Comparison of ENCODE assay signal across 9 mouse cellular contexts in the genomic region with DNA sequence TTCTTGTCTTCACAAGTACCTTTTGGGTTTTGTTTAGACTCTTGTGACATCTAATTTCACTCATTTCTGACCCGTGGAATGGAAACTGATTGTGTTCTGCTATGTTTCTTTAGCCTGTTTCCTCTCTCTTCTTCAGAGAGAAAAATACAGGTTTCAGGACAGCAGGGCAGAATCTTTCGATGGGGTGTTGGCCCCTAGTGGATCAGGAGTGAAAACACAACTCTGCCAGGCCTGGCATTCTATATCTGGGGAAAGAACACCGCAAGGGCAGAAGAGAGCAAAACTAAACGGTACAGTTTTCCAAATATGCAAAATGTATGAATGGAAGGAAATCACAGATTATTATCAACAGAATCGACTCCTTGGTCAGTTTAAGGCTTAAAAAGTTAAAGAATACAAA. TPM values are rescaled to one million over a fixed set of nuclear protein-coding genes. Genes with fewer than 3 reads are reported as not detected.
DNase-seq lines count a peak whose midpoint lies in the region; ATAC-seq and TF ChIP-seq lines count a peak whose summit lies in the region.
"Had no signal": no experiment of that assay in that cellular context is flagged by ENCODE, and none has a peak within 500 bp of the region (broad histone marks: within the 10 kb centered on the region; RNA-seq: fewer than 3 reads in every experiment).

No protein-coding gene starts in this region.

- WGBS in cerebellum, adult 2 months = 14% methylated on average over 5 of the region's 5 CpGs
- 18% methylated on average over 5 of the region's 5 CpGs for WGBS in lung, postnatal 0 days

- no peaks in the 10 kb centered on the region for H3K27me3 ChIP-seq in cerebellum, adult 2 months (ENCODE audit: control insufficient read depth, insufficient read depth, low read length)
- H3K27me3 ChIP-seq in lung, postnatal 0 days (replicated peaks; ENCODE audit: insufficient read depth, low read length) = no peaks in the 10 kb centered on the region
- H3K27me3 ChIP-seq: limb, embryonic 13.5 days had no signal

- no peak overlapping the region for H3K9ac ChIP-seq in lung, postnatal 0 days (replicated peaks; ENCODE audit: low read depth)
- H3K9ac ChIP-seq: limb, embryonic 13.5 days had no signal

- no peak for TF ChIP-seq EP300 in lung, postnatal 0 days (IDR thresholded peaks at IDR 0.05)

- no peaks in the 10 kb centered on the region for H3K9me3 ChIP-seq in lung, postnatal 0 days (ENCODE audit: low read length)
- H3K9me3 ChIP-seq: limb, embryonic 13.5 days had no signal

- DNase-seq in cerebellum, adult 2 months = peak in 1 of 2 experiments; percentile 10
- DNase-seq in cerebellum, adult 11-12 months = no peak
- peak; percentile 7 to 31 for DNase-seq in layer of hippocampus, adult 2 months (ENCODE audit: low spot score in 2 of 2)
- DNase-seq in layer of hippocampus, adult 9-11 months = no peak
- peak; percentile 38 for DNase-seq in R1 (ENCODE audit: low read depth, low spot score)
- peak; percentile 32 for DNase-seq in lung, postnatal 0 days (ENCODE audit: low spot score)
- no peak for DNase-seq in layer of hippocampus, adult 8-10 months (ENCODE audit: low spot score in 2 of 2)

- H3K27ac ChIP-seq in cerebellum, adult 2 months (ENCODE audit: insufficient read depth, low read length) = no peak overlapping the region
- H3K27ac ChIP-seq in layer of hippocampus, adult 2 months = no peak overlapping the region
- no peak overlapping the region for H3K27ac ChIP-seq in lung, postnatal 0 days (ENCODE audit: low read length)
- H3K27ac ChIP-seq: limb, embryonic 13.5 days had no signal

- H3K4me3 ChIP-seq in cerebellum, adult 2 months (replicated peaks; ENCODE audit: insufficient read depth, low read depth, low read length) = no peak overlapping the region
- H3K4me3 ChIP-seq in layer of hippocampus, adult 2 months = no peak overlapping the region
- no peak overlapping the region for H3K4me3 ChIP-seq in lung, postnatal 0 days (ENCODE audit: low read depth, low read length)
- H3K4me3 ChIP-seq: limb, embryonic 13.5 days had no signal

- no peaks in the 10 kb centered on the region for H3K36me3 ChIP-seq in lung, postnatal 0 days (ENCODE audit: insufficient read depth, low read length)
- H3K36me3 ChIP-seq: limb, embryonic 13.5 days had no signal

- no peaks in the 10 kb centered on the region for H3K4me1 ChIP-seq in cerebellum, adult 2 months (ENCODE audit: control insufficient read depth, insufficient read depth, low read length)
- H3K4me1 ChIP-seq in lung, postnatal 0 days (ENCODE audit: insufficient read depth, low read depth, low read length) = no peaks in the 10 kb centered on the region

- peak; percentile 25; the same call in 1 of the 2 replicates for TF ChIP-seq CTCF in cerebellum, adult 2 months (IDR thresholded peaks at IDR 0.05; ENCODE audit: borderline replicate concordance, insufficient read depth, low read depth, low read length)
- peak; percentile 77 for TF ChIP-seq CTCF in layer of hippocampus, adult 2 months (conservative IDR thresholded peaks at IDR 0.05)
- peak; percentile 52 for TF ChIP-seq CTCF in lung, postnatal 0 days (IDR thresholded peaks at IDR 0.05)

- H3K4me2 ChIP-seq in lung, postnatal 0 days (replicated peaks; ENCODE audit: low read depth, low read length) = no peak overlapping the region
- H3K4me2 ChIP-seq: limb, embryonic 13.5 days had no signal

- ATAC-seq in lung, postnatal 0 days = no peak
- ATAC-seq in cerebellum, adult (ENCODE audit: insufficient number of reproducible peaks, low FRiP score, low TSS enrichment) = no peak

- TF ChIP-seq POLR2A in cerebellum, adult 2 months (IDR thresholded peaks at IDR 0.05; ENCODE audit: borderline replicate concordance, insufficient read depth, low read length) = no peak

RNA-seq across cellular contexts. Expression of a gene that starts 12.8 kb away (rescaled TPM):
- 0.32 and 0.49 TPM in 2 replicates for polyA plus RNA-seq in cerebellum, adult 2 months (2012; rRNA removed)
- under 1 TPM; 0.42 to 0.61 TPM for total RNA-seq in layer of hippocampus, adult 2 months (2021)
- polyA plus RNA-seq in lung, postnatal 0 days (2015; fragmentation: Nextera tagmentation; extraction: Ambion mirVana) = 2.6 and 2.9 TPM in 2 replicates
- 1 to 10 TPM in 1 of 4 experiments, under 1 TPM in 3; 0.45 to 1.4 (median 0.78) TPM for total RNA-seq in layer of hippocampus, adult 8-10 months (2022)

RNA-seq across cellular contexts. Expression of a gene that starts 52.6 kb away (rescaled TPM):
- polyA plus RNA-seq in cerebellum, adult 2 months (2012; rRNA removed) = not detected in 2 replicates
- not detected for total RNA-seq in layer of hippocampus, adult 2 months (2021)
- not detected in 2 replicates for polyA plus RNA-seq in lung, postnatal 0 days (2015; fragmentation: Nextera tagmentation; extraction: Ambion mirVana)
- not detected for total RNA-seq in layer of hippocampus, adult 8-10 months (2022)

Comparison
In these comparisons a context has a peak if more than half of its experiments do, and no peak if none do; other contexts are left out.
1. DNase-seq: peak in layer of hippocampus, adult 2 months (2 of 2), R1 (single experiment) and lung, postnatal 0 days (single experiment); none in cerebellum, adult 11-12 months (single experiment), layer of hippocampus, adult 9-11 months (single experiment) and layer of hippocampus, adult 8-10 months (0 of 2).
2. CTCF ChIP-seq: peak in every context shown above with its lines; median percentile 77 in layer of hippocampus, adult 2 months; 52 in lung, postnatal 0 days; 25 in cerebellum, adult 2 months.